In genomic region chr1:193130456-193130825, GRCm38 (mm10) we compare ENCODE assay signal across 8 mouse cellular contexts. TPM values are rescaled to one million over a fixed set of nuclear protein-coding genes. Genes with fewer than 3 reads are reported as not detected.
DNase-seq lines count a peak whose midpoint lies in the region; ATAC-seq and TF ChIP-seq lines count a peak whose summit lies in the region.

No protein-coding gene starts in this region.

- WGBS in lung, embryonic 14.5 days: 19% methylated on average over 11 of the region's 11 CpGs
- 30% methylated on average over 11 of the region's 11 CpGs for WGBS in embryonic facial prominence, embryonic 14.5 days
- 21% methylated on average over 11 of the region's 11 CpGs for WGBS in intestine, embryonic 15.5 days
- 34% methylated on average over 11 of the region's 11 CpGs for WGBS in neural tube, embryonic 12.5 days

- ATAC-seq in lung, embryonic 14.5 days (ENCODE audit: insufficient read depth): peak; percentile 64
- ATAC-seq in embryonic facial prominence, embryonic 14.5 days (ENCODE audit: low read depth): peak; percentile 27
- ATAC-seq in intestine, embryonic 15.5 days: peak; percentile 31
- peak; percentile 70 for ATAC-seq in neural tube, embryonic 12.5 days (ENCODE audit: low FRiP score, low read depth)

- no peaks in the 10 kb centered on the region for H3K27me3 ChIP-seq in lung, embryonic 14.5 days (ENCODE audit: insufficient read depth, low read length)
- H3K27me3 ChIP-seq in embryonic facial prominence, embryonic 14.5 days (replicated peaks; ENCODE audit: control insufficient read depth, insufficient read depth, low read length): no peaks in the 10 kb centered on the region
- H3K27me3 ChIP-seq in intestine, embryonic 15.5 days (replicated peaks): no peaks in the 10 kb centered on the region
- no peaks in the 10 kb centered on the region; the same call in 1 of the 2 replicates for H3K27me3 ChIP-seq in neural tube, embryonic 12.5 days (replicated peaks)

- no peaks in the 10 kb centered on the region for H3K9me3 ChIP-seq in lung, embryonic 14.5 days (ENCODE audit: low read depth, low read length)
- H3K9me3 ChIP-seq in embryonic facial prominence, embryonic 14.5 days (ENCODE audit: control insufficient read depth, low read length): no peaks in the 10 kb centered on the region
- H3K9me3 ChIP-seq in intestine, embryonic 15.5 days: no peaks in the 10 kb centered on the region
- no peaks in the 10 kb centered on the region for H3K9me3 ChIP-seq in neural tube, embryonic 12.5 days

- H3K27ac ChIP-seq in lung, embryonic 14.5 days (ENCODE audit: low read depth): no peak overlapping the region
- no peak overlapping the region for H3K27ac ChIP-seq in embryonic facial prominence, embryonic 14.5 days (replicated peaks; ENCODE audit: low read depth, low read length)
- peak overlapping the region; percentile 75 for H3K27ac ChIP-seq in intestine, embryonic 15.5 days
- no peak overlapping the region for H3K27ac ChIP-seq in neural tube, embryonic 12.5 days

- peak overlapping the region; percentile 72 for H3K4me2 ChIP-seq in lung, embryonic 14.5 days
- H3K4me2 ChIP-seq in embryonic facial prominence, embryonic 14.5 days (ENCODE audit: low read depth, low read length): peak overlapping the region; percentile 67
- peak overlapping the region; percentile 51 for H3K4me2 ChIP-seq in intestine, embryonic 15.5 days (replicated peaks)
- H3K4me2 ChIP-seq in neural tube, embryonic 12.5 days (replicated peaks): peak overlapping the region; percentile 66

- H3K36me3 ChIP-seq in lung, embryonic 14.5 days (ENCODE audit: insufficient read depth): peaks cover 18% of the 10 kb centered on the region
- peaks cover 19% of the 10 kb centered on the region for H3K36me3 ChIP-seq in embryonic facial prominence, embryonic 14.5 days (ENCODE audit: control insufficient read depth, insufficient read depth, low read length)
- H3K36me3 ChIP-seq in intestine, embryonic 15.5 days: 0 out of 2 replicates have a peak, but pooled peaks cover 4% of the 10 kb centered on the region
- H3K36me3 ChIP-seq in neural tube, embryonic 12.5 days: peaks cover 18% of the 10 kb centered on the region

- H3K4me3 ChIP-seq in lung, embryonic 14.5 days (ENCODE audit: low read depth, low read length): peak overlapping the region; percentile 96
- H3K4me3 ChIP-seq in embryonic facial prominence, embryonic 14.5 days (ENCODE audit: low read depth, low read length): peak overlapping the region; percentile 100
- peak overlapping the region; percentile 96 for H3K4me3 ChIP-seq in intestine, embryonic 15.5 days (replicated peaks)
- H3K4me3 ChIP-seq in neural tube, embryonic 12.5 days: peak overlapping the region; percentile 97

- no peak for TF ChIP-seq CTCF in lung, embryonic 14.5 days (IDR thresholded peaks at IDR 0.05; ENCODE audit: low read depth)

- 0 out of 2 replicates have a peak, but pooled peaks cover 2% of the 10 kb centered on the region for H3K4me1 ChIP-seq in lung, embryonic 14.5 days (ENCODE audit: insufficient read depth)
- peaks cover 5% of the 10 kb centered on the region; the same call in 1 of the 2 replicates for H3K4me1 ChIP-seq in embryonic facial prominence, embryonic 14.5 days (ENCODE audit: control insufficient read depth, insufficient read depth, low read length)
- peaks cover 8% of the 10 kb centered on the region; the same call in 1 of the 2 replicates for H3K4me1 ChIP-seq in intestine, embryonic 15.5 days (replicated peaks)
- peaks cover 7% of the 10 kb centered on the region for H3K4me1 ChIP-seq in neural tube, embryonic 12.5 days

- no peak overlapping the region for H3K9ac ChIP-seq in lung, embryonic 14.5 days
- peak overlapping the region; percentile 58; the same call in 1 of the 2 replicates for H3K9ac ChIP-seq in embryonic facial prominence, embryonic 14.5 days (ENCODE audit: low read depth, low read length)
- peak overlapping the region; percentile 19; the same call in 1 of the 2 replicates for H3K9ac ChIP-seq in intestine, embryonic 15.5 days
- H3K9ac ChIP-seq in neural tube, embryonic 12.5 days: peak overlapping the region; percentile 44; the same call in 1 of the 2 replicates

- DNase-seq in lung, embryonic 14.5 days: no peak
- no peak for DNase-seq in lung, postnatal 25 days (ENCODE audit: low spot score)
- no peak for DNase-seq in embryonic facial prominence, embryonic 14.5 days (ENCODE audit: low spot score)
- no peak for DNase-seq in layer of hippocampus, postnatal 25 days (ENCODE audit: extremely low spot score in 1 of 2, low spot score in 1 of 2)
- no peak for DNase-seq in embryo, embryonic 9.5 days (ENCODE audit: extremely low spot score)
- no peak for DNase-seq in cerebellum, adult 18-20 months

RNA-seq across cellular contexts. Expression of gene Diexf, which starts 0.4 kb away (rescaled TPM):
- 9.0 and 9.5 TPM in 2 replicates for polyA plus RNA-seq in lung, embryonic 14.5 days (2014; fragmentation: Nextera tagmentation; extraction: Ambion mirVana)
- polyA plus RNA-seq in embryonic facial prominence, embryonic 14.5 days (2014; fragmentation: Nextera tagmentation; extraction: Ambion mirVana): 8.6 and 9.6 TPM in 2 replicates
- 7.5 and 9.7 TPM in 2 replicates for polyA plus RNA-seq in intestine, embryonic 15.5 days (2015; fragmentation: Nextera tagmentation; extraction: Ambion mirVana)
- polyA plus RNA-seq in neural tube, embryonic 12.5 days (2016; fragmentation: Nextera tagmentation; extraction: Ambion mirVana): 6.9 and 9.6 TPM in 2 replicates
- 10 to 100 TPM; 22.4 to 26.1 TPM for total RNA-seq in layer of hippocampus, postnatal 25 days (2021)

RNA-seq across cellular contexts. Expression of gene Irf6, which starts 22.5 kb away (rescaled TPM):
- polyA plus RNA-seq in lung, embryonic 14.5 days (2014; fragmentation: Nextera tagmentation; extraction: Ambion mirVana): 12.0 and 12.3 TPM in 2 replicates
- 33.9 and 41.6 TPM in 2 replicates for polyA plus RNA-seq in embryonic facial prominence, embryonic 14.5 days (2014; fragmentation: Nextera tagmentation; extraction: Ambion mirVana)
- polyA plus RNA-seq in intestine, embryonic 15.5 days (2015; fragmentation: Nextera tagmentation; extraction: Ambion mirVana): 77.3 and 81.9 TPM in 2 replicates
- 1.9 and 3.1 TPM in 2 replicates for polyA plus RNA-seq in neural tube, embryonic 12.5 days (2016; fragmentation: Nextera tagmentation; extraction: Ambion mirVana)
- total RNA-seq in layer of hippocampus, postnatal 25 days (2021): 1 to 10 TPM in 1 of 2 experiments, under 1 TPM in 1; 0.49 to 1.1 TPM

RNA-seq across cellular contexts. Expression of gene A130010J15Rik, which starts 37.4 kb away (rescaled TPM):
- 14.1 and 16.0 TPM in 2 replicates for polyA plus RNA-seq in lung, embryonic 14.5 days (2014; fragmentation: Nextera tagmentation; extraction: Ambion mirVana)
- polyA plus RNA-seq in embryonic facial prominence, embryonic 14.5 days (2014; fragmentation: Nextera tagmentation; extraction: Ambion mirVana): 12.3 and 16.0 TPM in 2 replicates
- polyA plus RNA-seq in intestine, embryonic 15.5 days (2015; fragmentation: Nextera tagmentation; extraction: Ambion mirVana): 14.1 and 14.3 TPM in 2 replicates
- 14.3 and 14.4 TPM in 2 replicates for polyA plus RNA-seq in neural tube, embryonic 12.5 days (2016; fragmentation: Nextera tagmentation; extraction: Ambion mirVana)
- total RNA-seq in layer of hippocampus, postnatal 25 days (2021): 1 to 10 TPM; 4.3 to 4.6 TPM
